Mouse (Mus musculus): ENCODE measurements around the gene Bcat1. TPM values are rescaled to one million over a fixed set of nuclear protein-coding genes. Genes with fewer than 3 reads are reported as not detected.

Gene Bcat1
- polyA plus RNA-seq, 1 experiment from 2014 or later: 14.9 TPM

DNA sequence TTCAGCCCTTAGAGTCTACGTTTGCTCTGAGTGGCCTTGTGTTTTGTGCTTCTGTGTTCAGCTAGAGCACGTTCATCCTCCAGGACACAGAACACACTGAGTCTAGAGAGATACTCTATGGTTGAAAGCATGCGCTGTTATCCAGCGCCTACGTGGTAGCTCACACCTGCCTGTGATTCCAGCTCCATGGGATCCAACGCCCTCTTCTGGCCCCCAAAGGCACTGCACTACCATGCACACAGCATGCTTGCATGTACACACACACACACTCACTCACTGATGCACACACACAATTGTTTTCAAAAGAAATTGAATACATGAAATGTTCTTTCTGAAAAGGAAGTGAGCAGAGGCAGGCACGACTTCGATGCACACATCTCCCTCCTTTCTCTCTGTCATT is 112.8 kb downstream of the Bcat1 start:
- no peaks in the 10 kb centered on the region for H3K4me1 ChIP-seq (ENCODE audit: insufficient read depth)
- H3K27ac ChIP-seq (ENCODE audit: low read depth): no peak overlapping the region
- no peak overlapping the region for H3K4me2 ChIP-seq
- peak; percentile 42 for TF ChIP-seq CTCF (IDR thresholded peaks at IDR 0.05; ENCODE audit: low read depth)
- no peak for DNase-seq
- H3K36me3 ChIP-seq (ENCODE audit: insufficient read depth): no peaks in the 10 kb centered on the region
- no peak for ATAC-seq (ENCODE audit: insufficient read depth)
- WGBS: 78% methylated on average over 8 of the region's 8 CpGs
- H3K27me3 ChIP-seq (ENCODE audit: insufficient read depth, low read length): no peaks in the 10 kb centered on the region
- no peaks in the 10 kb centered on the region for H3K9me3 ChIP-seq (ENCODE audit: low read depth, low read length)
- no peak overlapping the region for H3K4me3 ChIP-seq (ENCODE audit: low read depth, low read length)
- no peak overlapping the region for H3K9ac ChIP-seq

DNA sequence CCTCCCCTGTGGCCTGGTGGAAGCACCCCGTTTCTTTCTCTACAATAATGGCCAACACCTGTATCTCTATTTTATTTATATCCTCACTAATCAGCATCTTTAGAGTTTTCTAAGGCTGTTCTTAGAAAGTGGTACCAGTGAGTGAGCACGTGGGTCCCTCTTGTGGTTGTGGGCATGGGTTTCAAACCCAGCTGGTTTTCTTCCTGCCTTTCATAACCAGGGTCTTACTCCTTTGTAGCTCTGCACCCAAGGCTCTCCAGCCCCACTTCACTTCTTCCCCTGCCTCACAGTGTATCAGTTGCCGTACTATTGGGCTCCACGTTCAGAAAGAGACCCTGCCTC is 114.0 kb downstream of the Bcat1 start:
- H3K4me2 ChIP-seq: peak overlapping the region; percentile 54; the same call in 1 of the 2 replicates

GRCm38 (mm10) chr6:144961253-144962012 is 114.6 kb downstream of the Bcat1 start:
- peak overlapping the region; percentile 54 for H3K4me2 ChIP-seq
- 34% methylated on average over 25 of the region's 25 CpGs for WGBS
- ATAC-seq (ENCODE audit: insufficient read depth) (peak; percentile 76), DNase-seq (peak; percentile 87)
- H3K9ac ChIP-seq: no peak overlapping the region
- no peaks in the 10 kb centered on the region for H3K27me3 ChIP-seq (ENCODE audit: insufficient read depth, low read length)
- H3K27ac ChIP-seq (ENCODE audit: low read depth): peak overlapping the region; percentile 70
- peak overlapping the region; percentile 18; the same call in 1 of the 2 replicates for H3K4me3 ChIP-seq (ENCODE audit: low read depth, low read length)
- TF ChIP-seq CTCF (IDR thresholded peaks at IDR 0.05; ENCODE audit: low read depth): peak; percentile 62
- H3K36me3 ChIP-seq (ENCODE audit: insufficient read depth): no peaks in the 10 kb centered on the region
- no peaks in the 10 kb centered on the region for H3K9me3 ChIP-seq (ENCODE audit: low read depth, low read length)
- no peaks in the 10 kb centered on the region for H3K4me1 ChIP-seq (ENCODE audit: insufficient read depth)

More for the DNA sequence above, 114.0 kb downstream of the Bcat1 start:
- DNase-seq (peak; percentile 62), ATAC-seq (ENCODE audit: insufficient read depth) (peak; percentile 41)
- no peak overlapping the region for H3K9ac ChIP-seq
- 45% methylated on average over 4 of the region's 4 CpGs for WGBS
- H3K27me3 ChIP-seq (ENCODE audit: insufficient read depth, low read length): no peaks in the 10 kb centered on the region
- H3K27ac ChIP-seq (ENCODE audit: low read depth): no peak overlapping the region
- no peaks in the 10 kb centered on the region for H3K36me3 ChIP-seq (ENCODE audit: insufficient read depth)
- no peaks in the 10 kb centered on the region for H3K9me3 ChIP-seq (ENCODE audit: low read depth, low read length)
- H3K4me1 ChIP-seq (ENCODE audit: insufficient read depth): no peaks in the 10 kb centered on the region
- H3K4me3 ChIP-seq (ENCODE audit: low read depth, low read length): 0 out of 2 replicates have a peak overlapping the region, but pooled peaks have one; percentile 18
- peak; percentile 22 for TF ChIP-seq CTCF (IDR thresholded peaks at IDR 0.05; ENCODE audit: low read depth)

DNA sequence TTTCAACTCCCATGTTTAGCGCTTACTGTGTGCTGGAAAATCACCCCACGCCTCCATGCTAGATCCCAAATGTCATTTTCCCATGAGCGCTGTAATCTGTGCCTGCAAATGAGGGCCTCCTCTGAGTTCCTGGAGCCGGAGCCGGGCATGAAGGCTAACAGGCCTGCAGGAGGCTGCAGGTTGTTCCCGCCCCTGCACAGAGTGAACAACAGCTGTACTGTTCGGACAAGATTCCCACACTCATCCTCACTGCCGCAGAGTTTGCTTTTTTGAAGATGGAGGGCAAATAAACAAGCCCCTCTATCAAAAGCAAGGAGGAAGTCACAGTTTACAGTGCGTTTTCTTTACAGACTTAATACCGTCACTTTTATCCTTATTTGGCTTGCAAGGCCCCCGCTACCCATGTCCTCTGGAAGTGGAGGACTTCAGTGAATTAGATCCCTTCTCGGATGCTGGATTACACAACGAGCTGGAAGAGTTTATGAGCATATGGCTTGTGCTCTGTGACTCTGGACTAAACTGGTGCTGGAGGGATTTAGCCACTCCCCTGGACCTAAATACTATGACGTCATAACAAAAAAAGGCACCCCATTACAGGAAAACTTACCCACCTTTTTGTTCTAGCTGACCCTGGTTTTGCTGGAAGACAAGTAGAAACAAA is 120.0 kb downstream of the Bcat1 start:
- ATAC-seq (ENCODE audit: insufficient read depth) (peak; percentile 82), DNase-seq (peak; percentile 76)
- Histone ChIP-seq H3K27me3 (ENCODE audit: insufficient read depth, low read length) (no peaks in the 10 kb centered on the region), H3K9me3 (ENCODE audit: low read depth, low read length) (no peaks in the 10 kb centered on the region), H3K4me3 (ENCODE audit: low read depth, low read length) (no peak overlapping the region), H3K4me1 (ENCODE audit: insufficient read depth) (0 out of 2 replicates have a peak, but pooled peaks cover 6% of the 10 kb centered on the region), H3K36me3 (ENCODE audit: insufficient read depth) (no peaks in the 10 kb centered on the region), H3K9ac (no peak overlapping the region), H3K27ac (ENCODE audit: low read depth) (peak overlapping the region; percentile 56), H3K4me2 (peak overlapping the region; percentile 34; the same call in 1 of the 2 replicates)
- 22% methylated on average over 14 of the region's 14 CpGs for WGBS
- no peak for TF ChIP-seq CTCF (IDR thresholded peaks at IDR 0.05; ENCODE audit: low read depth)

DNA sequence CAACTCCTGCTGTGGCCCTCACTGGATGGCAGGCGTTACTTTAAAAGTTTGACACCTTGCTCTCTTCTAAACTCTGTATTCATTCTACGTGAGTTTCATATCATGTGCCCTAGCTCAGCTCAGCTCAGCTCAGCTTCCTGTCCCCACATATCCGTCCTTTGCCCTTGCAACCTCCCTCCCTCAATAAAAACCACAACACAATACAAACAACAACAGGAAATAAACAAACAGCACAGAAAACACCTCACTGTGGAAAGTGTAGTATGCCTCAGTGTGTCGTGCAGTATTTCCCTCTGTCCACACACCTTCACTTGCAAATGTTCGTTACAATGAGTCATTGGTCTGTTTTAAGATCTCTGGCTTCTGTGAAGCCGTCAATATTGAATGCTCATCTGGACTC is 123.1 kb downstream of the Bcat1 start:
- Histone ChIP-seq H3K36me3 (ENCODE audit: insufficient read depth) (no peaks in the 10 kb centered on the region), H3K4me2 (no peak overlapping the region), H3K27me3 (ENCODE audit: insufficient read depth, low read length) (no peaks in the 10 kb centered on the region), H3K4me3 (ENCODE audit: low read depth, low read length) (no peak overlapping the region), H3K9me3 (ENCODE audit: low read depth, low read length) (no peaks in the 10 kb centered on the region), H3K4me1 (ENCODE audit: insufficient read depth) (0 out of 2 replicates have a peak, but pooled peaks cover 6% of the 10 kb centered on the region), H3K9ac (no peak overlapping the region), H3K27ac (ENCODE audit: low read depth) (no peak overlapping the region)
- ATAC-seq (ENCODE audit: insufficient read depth): no peak
- no peak for TF ChIP-seq CTCF (IDR thresholded peaks at IDR 0.05; ENCODE audit: low read depth)
- DNase-seq: no peak
- 77% methylated on average over 6 of the region's 6 CpGs for WGBS

GRCm38 (mm10) chr6:144944435-144945365 is 131.3 kb downstream of the Bcat1 start:
- no peak overlapping the region for H3K4me2 ChIP-seq
- H3K27me3 ChIP-seq (ENCODE audit: insufficient read depth, low read length): no peaks in the 10 kb centered on the region
- no peaks in the 10 kb centered on the region for H3K9me3 ChIP-seq (ENCODE audit: low read depth, low read length)
- no peaks in the 10 kb centered on the region for H3K4me1 ChIP-seq (ENCODE audit: insufficient read depth)
- H3K9ac ChIP-seq: no peak overlapping the region
- DNase-seq (peak; percentile 38), ATAC-seq (ENCODE audit: insufficient read depth) (peak; percentile 65)
- no peak for TF ChIP-seq CTCF (IDR thresholded peaks at IDR 0.05; ENCODE audit: low read depth)
- H3K36me3 ChIP-seq (ENCODE audit: insufficient read depth): no peaks in the 10 kb centered on the region
- H3K27ac ChIP-seq (ENCODE audit: low read depth): 0 out of 2 replicates have a peak overlapping the region, but pooled peaks have one; percentile 25
- 57% methylated on average over 10 of the region's 10 CpGs for WGBS
- no peak overlapping the region for H3K4me3 ChIP-seq (ENCODE audit: low read depth, low read length)

Other genes with a start within 250 kb of the Bcat1 start
- gene Lrmp, start 39.5 kb upstream of the Bcat1 start, polyA plus RNA-seq (2014; fragmentation: Nextera tagmentation; extraction: Ambion mirVana): 1.4 and 2.3 TPM in 2 replicates
- 0.50 and 0.77 TPM in 2 replicates for gene Casc1, start 134.8 kb upstream of the Bcat1 start, polyA plus RNA-seq (2014; fragmentation: Nextera tagmentation; extraction: Ambion mirVana)
- 23.9 and 24.5 TPM in 2 replicates for gene Etfrf1, start 134.9 kb upstream of the Bcat1 start, polyA plus RNA-seq (2014; fragmentation: Nextera tagmentation; extraction: Ambion mirVana)
- gene Kras, start 174.1 kb upstream of the Bcat1 start, polyA plus RNA-seq (2014; fragmentation: Nextera tagmentation; extraction: Ambion mirVana): 110 and 116 TPM in 2 replicates